Mouse (Mus musculus): ENCODE measurements at regions not wholly inside any gene's neighbourhood (a gene's known extent, or its start where the extent isn't known, plus 50 kb on each side); places are given as distances from the start of the nearest gene placed in this dataset.

DNA sequence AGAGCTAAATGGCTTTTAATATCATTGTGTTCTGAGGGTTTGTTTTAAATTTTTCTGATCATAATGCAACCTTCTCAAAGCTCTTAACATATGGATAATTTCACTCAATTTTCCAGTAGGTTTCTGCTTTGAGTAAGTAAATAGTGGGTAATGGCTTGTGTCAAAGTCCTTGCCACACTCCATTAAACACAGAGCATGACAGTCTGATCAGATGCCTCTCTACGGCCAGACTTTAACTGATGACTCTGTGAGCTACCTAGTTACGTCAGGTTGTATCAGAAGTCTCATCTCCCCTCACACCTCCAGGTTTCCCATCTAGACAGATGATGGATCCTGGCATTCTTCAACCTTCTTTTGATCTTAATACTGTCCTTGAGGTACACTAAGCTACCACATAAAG lies 316.4 kb downstream of the Efnb2 start:
- TF ChIP-seq CTCF (IDR thresholded peaks at IDR 0.05; ENCODE audit: low read depth, low read length) (no peak), EP300 (IDR thresholded peaks at IDR 0.05; ENCODE audit: insufficient read depth, low read depth, low read length) (no peak), POLR2A (IDR thresholded peaks at IDR 0.05; ENCODE audit: insufficient read depth, low read length) (no peak)
